Mouse (Mus musculus): ENCODE results near the gene Yy1. TPM values are rescaled to one million over a fixed set of nuclear protein-coding genes. Genes with fewer than 3 reads are reported as not detected.

The Yy1 gene
- polyA plus RNA-seq, 1 experiment from 2014 or later: 21.7 TPM

- Histone ChIP-seq H3K4me2 (ENCODE audit: low read depth, severe bottlenecking) (no peak overlapping the region), H3K4me3 (ENCODE audit: low read depth, low read length) (no peak overlapping the region), H3K36me3 (ENCODE audit: control insufficient read depth, insufficient read depth, low read length) (no peaks in the 10 kb centered on the region), H3K27ac (replicated peaks; ENCODE audit: low read depth, low read length) (no peak overlapping the region), H3K9ac (ENCODE audit: low read length) (no peak overlapping the region), H3K9me3 (ENCODE audit: control insufficient read depth, low read length) (no peaks in the 10 kb centered on the region), H3K4me1 (ENCODE audit: control insufficient read depth, insufficient read depth, low read length) (peaks cover 2% of the 10 kb centered on the region; the same call in 1 of the 2 replicates), H3K27me3 (ENCODE audit: control insufficient read depth, insufficient read depth, low read length) (no peaks in the 10 kb centered on the region)
- WGBS: 63% methylated on average over 9 of the region's 9 CpGs
- ATAC-seq (ENCODE audit: insufficient number of reproducible peaks, low FRiP score, low TSS enrichment, low read depth) (no peak), DNase-seq (ENCODE audit: low spot score) (no peak)
These were observed 29.5 kb upstream of the Yy1 start for GRCm38 (mm10) chr12:108763057-108763796.

GRCm38 (mm10) chr12:108764917-108765678, 27.7 kb upstream of the Yy1 start:
- Histone ChIP-seq H3K4me3 (ENCODE audit: low read depth, low read length) (peak overlapping the region; percentile 14; the same call in 1 of the 2 replicates), H3K36me3 (ENCODE audit: control insufficient read depth, insufficient read depth, low read length) (no peaks in the 10 kb centered on the region), H3K27ac (replicated peaks; ENCODE audit: low read depth, low read length) (no peak overlapping the region; the same call in 1 of the 2 replicates), H3K4me1 (ENCODE audit: control insufficient read depth, insufficient read depth, low read length) (peaks cover 2% of the 10 kb centered on the region; the same call in 1 of the 2 replicates), H3K9ac (ENCODE audit: low read length) (peak overlapping the region; percentile 52), H3K9me3 (ENCODE audit: control insufficient read depth, low read length) (no peaks in the 10 kb centered on the region), H3K27me3 (ENCODE audit: control insufficient read depth, insufficient read depth, low read length) (no peaks in the 10 kb centered on the region), H3K4me2 (ENCODE audit: low read depth, severe bottlenecking) (peak overlapping the region; percentile 48)
- WGBS: 78% methylated on average over 22 of the region's 22 CpGs
- ATAC-seq (ENCODE audit: insufficient number of reproducible peaks, low FRiP score, low TSS enrichment, low read depth) (no peak), DNase-seq (ENCODE audit: low spot score) (no peak)

DNA sequence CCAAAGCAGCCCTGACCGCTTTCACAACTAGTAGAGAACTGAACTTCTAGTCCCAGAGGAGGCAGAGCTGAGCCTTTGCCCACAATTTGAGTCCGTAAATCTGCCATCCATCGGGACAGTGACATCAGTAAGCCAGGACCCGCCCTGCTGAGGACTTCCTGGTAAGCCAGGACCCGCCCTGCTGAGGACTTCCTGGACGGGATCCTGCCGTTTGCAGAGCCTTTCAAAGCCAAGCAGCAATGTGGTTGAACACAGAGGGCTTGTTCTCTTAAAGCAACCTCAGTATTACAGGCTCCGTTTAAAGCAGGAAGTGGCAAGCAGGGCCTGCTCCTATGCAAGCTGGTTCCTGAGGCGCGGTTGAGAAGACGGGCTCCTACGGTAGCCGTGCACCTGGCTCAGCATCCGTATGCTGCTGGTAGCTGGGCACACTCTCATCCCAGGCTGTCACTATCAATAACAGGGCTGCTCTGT, 27.0 kb upstream of the Yy1 start:
- ATAC-seq (ENCODE audit: insufficient number of reproducible peaks, low FRiP score, low TSS enrichment, low read depth) (no peak), DNase-seq (ENCODE audit: low spot score) (peak; percentile 65)
- peak overlapping the region; percentile 14 for H3K4me3 ChIP-seq (ENCODE audit: low read depth, low read length)
- H3K4me2 ChIP-seq (ENCODE audit: low read depth, severe bottlenecking): peak overlapping the region; percentile 48
- peaks cover 2% of the 10 kb centered on the region; the same call in 1 of the 2 replicates for H3K4me1 ChIP-seq (ENCODE audit: control insufficient read depth, insufficient read depth, low read length)
- H3K9ac ChIP-seq (ENCODE audit: low read length): peak overlapping the region; percentile 52
- H3K9me3 ChIP-seq (ENCODE audit: control insufficient read depth, low read length): no peaks in the 10 kb centered on the region
- H3K27ac ChIP-seq (replicated peaks; ENCODE audit: low read depth, low read length): peak overlapping the region; percentile 36; the same call in 1 of the 2 replicates
- no peaks in the 10 kb centered on the region for H3K27me3 ChIP-seq (ENCODE audit: control insufficient read depth, insufficient read depth, low read length)
- H3K36me3 ChIP-seq (ENCODE audit: control insufficient read depth, insufficient read depth, low read length): no peaks in the 10 kb centered on the region
- WGBS: 26% methylated on average over 14 of the region's 14 CpGs

GRCm38 (mm10) chr12:108766316-108766715, 26.5 kb upstream of the Yy1 start:
- Histone ChIP-seq H3K9me3 (ENCODE audit: control insufficient read depth, low read length) (no peaks in the 10 kb centered on the region), H3K4me1 (ENCODE audit: control insufficient read depth, insufficient read depth, low read length) (peaks cover 2% of the 10 kb centered on the region; the same call in 1 of the 2 replicates), H3K36me3 (ENCODE audit: control insufficient read depth, insufficient read depth, low read length) (no peaks in the 10 kb centered on the region), H3K9ac (ENCODE audit: low read length) (peak overlapping the region; percentile 52), H3K27me3 (ENCODE audit: control insufficient read depth, insufficient read depth, low read length) (no peaks in the 10 kb centered on the region), H3K27ac (replicated peaks; ENCODE audit: low read depth, low read length) (peak overlapping the region; percentile 36; the same call in 1 of the 2 replicates), H3K4me2 (ENCODE audit: low read depth, severe bottlenecking) (peak overlapping the region; percentile 48), H3K4me3 (ENCODE audit: low read depth, low read length) (no peak overlapping the region)
- 66% methylated on average over 10 of the region's 10 CpGs for WGBS
- no peak for ATAC-seq (ENCODE audit: insufficient number of reproducible peaks, low FRiP score, low TSS enrichment, low read depth)
- no peak for DNase-seq (ENCODE audit: low spot score)

- ATAC-seq (ENCODE audit: insufficient number of reproducible peaks, low FRiP score, low TSS enrichment, low read depth) (no peak), DNase-seq (ENCODE audit: low spot score) (no peak)
- Histone ChIP-seq H3K9ac (ENCODE audit: low read length) (no peak overlapping the region), H3K27me3 (ENCODE audit: control insufficient read depth, insufficient read depth, low read length) (no peaks in the 10 kb centered on the region), H3K36me3 (ENCODE audit: control insufficient read depth, insufficient read depth, low read length) (no peaks in the 10 kb centered on the region), H3K4me3 (ENCODE audit: low read depth, low read length) (no peak overlapping the region), H3K4me2 (ENCODE audit: low read depth, severe bottlenecking) (no peak overlapping the region; the same call in 1 of the 2 replicates), H3K4me1 (ENCODE audit: control insufficient read depth, insufficient read depth, low read length) (peaks cover 2% of the 10 kb centered on the region; the same call in 1 of the 2 replicates), H3K9me3 (ENCODE audit: control insufficient read depth, low read length) (no peaks in the 10 kb centered on the region), H3K27ac (replicated peaks; ENCODE audit: low read depth, low read length) (no peak overlapping the region)
- 63% methylated on average over 7 of the region's 7 CpGs for WGBS
These were observed 25.9 kb upstream of the Yy1 start for GRCm38 (mm10) chr12:108766866-108767265.

- Histone ChIP-seq H3K9ac (ENCODE audit: low read length) (no peak overlapping the region), H3K27ac (replicated peaks; ENCODE audit: low read depth, low read length) (no peak overlapping the region), H3K27me3 (ENCODE audit: control insufficient read depth, insufficient read depth, low read length) (no peaks in the 10 kb centered on the region), H3K4me2 (ENCODE audit: low read depth, severe bottlenecking) (no peak overlapping the region), H3K36me3 (ENCODE audit: control insufficient read depth, insufficient read depth, low read length) (no peaks in the 10 kb centered on the region), H3K9me3 (ENCODE audit: control insufficient read depth, low read length) (no peaks in the 10 kb centered on the region), H3K4me3 (ENCODE audit: low read depth, low read length) (no peak overlapping the region), H3K4me1 (ENCODE audit: control insufficient read depth, insufficient read depth, low read length) (peaks cover 2% of the 10 kb centered on the region; the same call in 1 of the 2 replicates)
- no peak for ATAC-seq (ENCODE audit: insufficient number of reproducible peaks, low FRiP score, low TSS enrichment, low read depth)
- 80% methylated on average over 11 of the region's 11 CpGs for WGBS
- DNase-seq (ENCODE audit: low spot score): no peak
These were observed 24.4 kb upstream of the Yy1 start for GRCm38 (mm10) chr12:108768196-108768854.

GRCm38 (mm10) chr12:108780108-108780877, 12.5 kb upstream of the Yy1 start:
- H3K9ac ChIP-seq (ENCODE audit: low read length): no peak overlapping the region
- H3K9me3 ChIP-seq (ENCODE audit: control insufficient read depth, low read length): no peaks in the 10 kb centered on the region
- H3K4me2 ChIP-seq (ENCODE audit: low read depth, severe bottlenecking): no peak overlapping the region
- no peaks in the 10 kb centered on the region for H3K36me3 ChIP-seq (ENCODE audit: control insufficient read depth, insufficient read depth, low read length)
- H3K27ac ChIP-seq (replicated peaks; ENCODE audit: low read depth, low read length): no peak overlapping the region
- H3K4me3 ChIP-seq (ENCODE audit: low read depth, low read length): no peak overlapping the region
- H3K4me1 ChIP-seq (ENCODE audit: control insufficient read depth, insufficient read depth, low read length): no peaks in the 10 kb centered on the region
- no peaks in the 10 kb centered on the region for H3K27me3 ChIP-seq (ENCODE audit: control insufficient read depth, insufficient read depth, low read length)
- ATAC-seq (ENCODE audit: insufficient number of reproducible peaks, low FRiP score, low TSS enrichment, low read depth) (no peak), DNase-seq (ENCODE audit: low spot score) (no peak)
- 95% methylated on average over 7 of the region's 7 CpGs for WGBS
